Mouse (Mus musculus) forebrain, embryonic 10.5 days (tissue): ENCODE data around the gene Sdsl. TPM values are rescaled to one million over a fixed set of nuclear protein-coding genes. Genes with fewer than 3 reads are reported as not detected.

Experiments used
- polyA plus RNA-seq: library from polyadenylated mRNA; unstranded; fragments of >200 nt; fragmentation: Nextera tagmentation; extraction: Ambion mirVana; gene quantifications from 2 replicates; pipeline ENCODE4 v1.2.1, GENCODE M21; 2016

The Sdsl gene
- polyA plus RNA-seq, 1 experiment from 2014 or later, result 9.3 TPM

Other genes starting within 250 kb of the Sdsl start
- 21.3 and 24.8 TPM in 2 replicates for gene Lhx5, start 41.1 kb downstream of the Sdsl start, polyA plus RNA-seq
- not detected in 2 replicates for gene Sds, start 3.7 kb upstream of the Sdsl start, polyA plus RNA-seq
- gene Plbd2, start 30.8 kb upstream of the Sdsl start, polyA plus RNA-seq, result 33.0 and 35.5 TPM in 2 replicates
- gene Slc8b1, start 38.4 kb upstream of the Sdsl start, polyA plus RNA-seq, result 3.7 and 4.4 TPM in 2 replicates
- gene Tpcn1, start 115.9 kb upstream of the Sdsl start, polyA plus RNA-seq, result 10.7 and 11.7 TPM in 2 replicates
- 0.37 and 0.84 TPM in 2 replicates for gene Iqcd, start 116.2 kb upstream of the Sdsl start, polyA plus RNA-seq
- 16.5 and 17.8 TPM in 2 replicates for gene Rita1, start 139.8 kb upstream of the Sdsl start, polyA plus RNA-seq
- 63.3 and 64.1 TPM in 2 replicates for gene Ddx54, start 139.9 kb upstream of the Sdsl start, polyA plus RNA-seq
- gene Cfap73, start 161.4 kb upstream of the Sdsl start, polyA plus RNA-seq, result not detected in 2 replicates
- 0.21 and 0.24 TPM in 2 replicates for gene Rasal1, start 176.0 kb upstream of the Sdsl start, polyA plus RNA-seq
- gene Dtx1, start 239.1 kb upstream of the Sdsl start, polyA plus RNA-seq, result 1.3 and 2.0 TPM in 2 replicates